Mouse (Mus musculus): ENCODE measurements around the gene Grhpr.

GRCm38 (mm10) chr4:44967402-44967801, 13.8 kb upstream of the Grhpr start:
- TF ChIP-seq EP300 (IDR thresholded peaks at IDR 0.05) (no peak), CTCF (IDR thresholded peaks at IDR 0.05) (no peak)

Measured in lung, postnatal 0 days (tissue).